Mouse (Mus musculus): ENCODE results near the gene Epb41l4b. TPM values are rescaled to one million over a fixed set of nuclear protein-coding genes. Genes with fewer than 3 reads are reported as not detected.

Epb41l4b gene
- total and polyA plus RNA-seq, 2 experiments from 2014 or later, result 4.2 to 14.7 TPM

DNA sequence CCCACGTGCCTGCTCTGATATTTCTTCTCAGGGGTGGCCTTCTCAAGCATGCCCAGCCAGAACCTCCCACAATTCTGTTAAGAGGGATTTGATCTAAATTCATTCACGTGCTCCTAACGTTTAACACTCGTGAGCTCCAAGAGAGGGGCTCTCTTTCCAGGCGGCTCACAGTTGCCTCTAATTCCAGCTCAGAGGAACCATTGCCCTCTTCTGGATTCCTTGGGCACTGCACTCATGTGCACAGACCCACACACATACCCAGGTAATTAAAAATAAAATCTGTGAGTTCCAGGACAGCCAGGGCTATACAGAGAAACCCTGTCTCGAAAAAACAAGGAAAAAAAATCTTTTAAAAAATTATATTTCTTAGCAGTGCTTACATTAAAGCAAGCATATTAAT lies 101.6 kb downstream of the Epb41l4b start:
- DNase-seq (ENCODE audit: low spot score), result no peak
- TF ChIP-seq CTCF (IDR thresholded peaks at IDR 0.05; ENCODE audit: low read depth), result peak; percentile 12; the same call in 1 of the 2 replicates
- Histone ChIP-seq H3K4me3 (ENCODE audit: low read length) (no peak overlapping the region), H3K4me1 (ENCODE audit: insufficient read depth, low read length) (peaks cover 9% of the 10 kb centered on the region; the same call in 1 of the 2 replicates), H3K27me3 (ENCODE audit: insufficient read depth, low read length) (no peaks in the 10 kb centered on the region), H3K9me3 (ENCODE audit: low read length) (0 out of 2 replicates have a peak, but pooled peaks cover 3% of the 10 kb centered on the region), H3K36me3 (ENCODE audit: insufficient read depth, low read length) (no peaks in the 10 kb centered on the region), H3K27ac (no peak overlapping the region), H3K4me2 (ENCODE audit: low read depth, low read length) (no peak overlapping the region), H3K9ac (replicated peaks; ENCODE audit: low read length) (no peak overlapping the region)
- ATAC-seq, result no peak
- WGBS, result 93% methylated on average over 6 of the region's 6 CpGs

GRCm38 (mm10) chr4:57041211-57041610 lies 102.0 kb downstream of the Epb41l4b start:
- H3K4me2 ChIP-seq (ENCODE audit: low read depth, low read length), result no peak overlapping the region
- no peak overlapping the region for H3K4me3 ChIP-seq (ENCODE audit: low read length)
- 86% methylated on average over 4 of the region's 4 CpGs for WGBS
- H3K4me1 ChIP-seq (ENCODE audit: insufficient read depth, low read length), result peaks cover 9% of the 10 kb centered on the region; the same call in 1 of the 2 replicates
- ATAC-seq (no peak), DNase-seq (ENCODE audit: low spot score) (no peak)
- 0 out of 2 replicates have a peak, but pooled peaks cover 3% of the 10 kb centered on the region for H3K9me3 ChIP-seq (ENCODE audit: low read length)
- H3K36me3 ChIP-seq (ENCODE audit: insufficient read depth, low read length), result no peaks in the 10 kb centered on the region
- no peak overlapping the region for H3K27ac ChIP-seq
- H3K27me3 ChIP-seq (ENCODE audit: insufficient read depth, low read length), result no peaks in the 10 kb centered on the region
- TF ChIP-seq CTCF (IDR thresholded peaks at IDR 0.05; ENCODE audit: low read depth), result no peak
- no peak overlapping the region for H3K9ac ChIP-seq (replicated peaks; ENCODE audit: low read length)

DNA sequence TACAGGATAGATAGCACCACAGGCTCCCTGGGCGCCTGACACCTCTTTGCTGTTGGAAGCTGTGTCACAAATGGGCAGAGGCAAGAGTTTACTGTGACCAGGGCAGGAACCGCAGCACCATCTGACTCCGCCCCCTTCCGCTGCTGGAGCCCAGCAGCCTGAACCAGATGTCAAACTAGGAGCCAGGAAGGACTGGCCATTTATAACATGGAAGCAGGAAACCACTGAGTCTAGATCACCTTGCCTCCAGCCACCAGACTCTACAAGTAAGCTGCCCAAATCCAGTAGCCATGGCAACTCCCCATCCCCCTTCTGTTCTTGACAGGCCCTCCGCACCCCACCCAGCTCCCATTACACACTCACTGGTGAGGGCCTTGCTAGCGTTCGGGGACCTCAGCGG lies 102.8 kb downstream of the Epb41l4b start:
- H3K9ac ChIP-seq (replicated peaks; ENCODE audit: low read length), result no peak overlapping the region
- no peak overlapping the region for H3K27ac ChIP-seq
- no peak for DNase-seq (ENCODE audit: low spot score)
- peaks cover 9% of the 10 kb centered on the region; the same call in 1 of the 2 replicates for H3K4me1 ChIP-seq (ENCODE audit: insufficient read depth, low read length)
- H3K4me2 ChIP-seq (ENCODE audit: low read depth, low read length), result no peak overlapping the region
- H3K27me3 ChIP-seq (ENCODE audit: insufficient read depth, low read length), result no peaks in the 10 kb centered on the region
- 74% methylated on average over 8 of the region's 8 CpGs for WGBS
- no peak for TF ChIP-seq CTCF (IDR thresholded peaks at IDR 0.05; ENCODE audit: low read depth)
- H3K36me3 ChIP-seq (ENCODE audit: insufficient read depth, low read length), result no peaks in the 10 kb centered on the region
- no peak overlapping the region for H3K4me3 ChIP-seq (ENCODE audit: low read length)
- ATAC-seq, result no peak
- H3K9me3 ChIP-seq (ENCODE audit: low read length), result 0 out of 2 replicates have a peak, but pooled peaks cover 3% of the 10 kb centered on the region

DNA sequence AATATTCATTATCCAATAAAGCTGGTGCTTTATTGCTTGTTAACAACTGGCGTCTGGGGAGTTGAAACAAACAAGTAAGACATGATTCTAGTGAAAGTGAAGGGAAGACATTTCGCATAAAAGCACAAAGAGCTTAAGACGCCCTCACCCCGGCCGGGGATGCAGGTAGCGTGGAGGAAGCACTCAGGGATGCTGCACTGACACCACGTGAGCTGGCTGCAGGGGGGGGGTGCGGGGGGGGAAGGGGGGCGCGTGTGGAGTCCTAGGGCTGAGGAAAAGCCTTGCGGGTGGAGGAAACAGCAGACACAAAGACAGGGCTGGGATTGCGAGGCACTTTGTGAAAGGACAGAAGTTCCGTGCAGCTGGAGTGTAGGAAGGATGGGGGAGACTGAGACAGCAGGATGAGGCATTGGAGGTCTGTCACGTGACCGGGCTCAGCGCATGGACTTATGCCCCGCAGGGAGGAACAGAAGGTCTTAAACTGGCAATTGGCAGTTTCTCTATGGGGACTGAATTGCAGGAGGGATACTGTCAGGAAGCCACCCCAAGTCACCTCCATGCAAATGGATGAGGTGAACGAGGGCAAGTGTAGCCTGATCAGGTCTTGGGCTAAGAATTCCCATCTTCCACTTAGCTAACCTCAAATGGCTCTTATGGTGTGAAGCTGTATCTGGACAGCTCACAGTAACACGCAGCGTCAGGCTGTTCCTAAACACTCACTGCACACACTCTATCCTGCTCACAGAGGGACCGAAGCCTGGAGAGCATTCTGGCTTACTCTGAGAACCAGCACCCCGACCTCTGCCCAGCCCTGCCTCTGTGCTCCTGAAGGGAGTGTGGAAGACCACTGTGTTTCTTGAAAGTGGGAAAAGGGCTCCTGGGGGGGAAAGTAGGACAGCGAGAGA lies 103.9 kb downstream of the Epb41l4b start:
- no peaks in the 10 kb centered on the region for H3K36me3 ChIP-seq (ENCODE audit: insufficient read depth, low read length)
- peak; percentile 69 for DNase-seq (ENCODE audit: low spot score)
- peaks cover 9% of the 10 kb centered on the region; the same call in 1 of the 2 replicates for H3K4me1 ChIP-seq (ENCODE audit: insufficient read depth, low read length)
- H3K27me3 ChIP-seq (ENCODE audit: insufficient read depth, low read length), result no peaks in the 10 kb centered on the region
- H3K4me3 ChIP-seq (ENCODE audit: low read length), result peak overlapping the region; percentile 3; the same call in 1 of the 2 replicates
- 0 out of 2 replicates have a peak, but pooled peaks cover 1% of the 10 kb centered on the region for H3K9me3 ChIP-seq (ENCODE audit: low read length)
- peak overlapping the region; percentile 27; the same call in 1 of the 2 replicates for H3K27ac ChIP-seq
- ATAC-seq, result peak; percentile 83
- peak overlapping the region; percentile 51 for H3K4me2 ChIP-seq (ENCODE audit: low read depth, low read length)
- WGBS, result 7% methylated on average over 22 of the region's 23 CpGs
- no peak for TF ChIP-seq CTCF (IDR thresholded peaks at IDR 0.05; ENCODE audit: low read depth)
- no peak overlapping the region for H3K9ac ChIP-seq (replicated peaks; ENCODE audit: low read length)

GRCm38 (mm10) chr4:57037554-57037953 lies 105.7 kb downstream of the Epb41l4b start:
- H3K4me1 ChIP-seq (ENCODE audit: insufficient read depth, low read length), result peaks cover 9% of the 10 kb centered on the region; the same call in 1 of the 2 replicates
- ATAC-seq, result no peak
- H3K4me3 ChIP-seq (ENCODE audit: low read length), result no peak overlapping the region
- H3K27ac ChIP-seq, result no peak overlapping the region
- 74% methylated on average over 7 of the region's 7 CpGs for WGBS
- H3K36me3 ChIP-seq (ENCODE audit: insufficient read depth, low read length), result no peaks in the 10 kb centered on the region
- H3K9ac ChIP-seq (replicated peaks; ENCODE audit: low read length), result no peak overlapping the region
- no peak for DNase-seq (ENCODE audit: low spot score)
- H3K4me2 ChIP-seq (ENCODE audit: low read depth, low read length), result no peak overlapping the region
- no peaks in the 10 kb centered on the region for H3K27me3 ChIP-seq (ENCODE audit: insufficient read depth, low read length)
- no peaks in the 10 kb centered on the region for H3K9me3 ChIP-seq (ENCODE audit: low read length)
- TF ChIP-seq CTCF (IDR thresholded peaks at IDR 0.05; ENCODE audit: low read depth), result no peak

DNA sequence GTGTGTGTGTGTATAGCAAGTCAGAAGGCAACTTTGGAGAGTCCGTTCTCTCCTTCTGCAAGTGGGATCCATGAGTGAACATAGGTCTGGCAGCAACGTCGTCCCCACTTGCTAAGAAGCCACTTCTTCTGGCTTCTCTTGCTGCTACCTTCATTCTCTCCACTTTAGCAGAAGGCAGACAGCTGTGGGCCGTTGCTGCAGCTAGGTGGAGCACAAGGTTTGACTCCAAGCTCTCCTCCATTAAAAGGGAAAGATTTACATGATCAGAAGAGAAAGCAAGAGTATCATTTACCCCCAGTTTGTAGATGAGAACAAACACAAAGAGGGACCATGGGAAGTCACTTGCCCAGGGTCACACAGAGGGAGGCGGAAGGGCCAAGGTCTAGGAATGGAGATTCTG lies 109.1 kb downstream of the Epb41l4b start:
- no peak for ATAC-seq
- 85% methylated on average over 5 of the region's 5 CpGs for WGBS
- Histone ChIP-seq H3K4me3 (ENCODE audit: low read length) (no peak overlapping the region), H3K27me3 (ENCODE audit: insufficient read depth, low read length) (no peaks in the 10 kb centered on the region), H3K36me3 (ENCODE audit: insufficient read depth, low read length) (no peaks in the 10 kb centered on the region; the same call in 1 of the 2 replicates), H3K27ac (no peak overlapping the region), H3K9ac (replicated peaks; ENCODE audit: low read length) (no peak overlapping the region), H3K4me2 (ENCODE audit: low read depth, low read length) (no peak overlapping the region), H3K9me3 (ENCODE audit: low read length) (no peaks in the 10 kb centered on the region), H3K4me1 (ENCODE audit: insufficient read depth, low read length) (0 out of 2 replicates have a peak, but pooled peaks cover 2% of the 10 kb centered on the region)
- no peak for DNase-seq (ENCODE audit: low spot score)
- TF ChIP-seq CTCF (IDR thresholded peaks at IDR 0.05; ENCODE audit: low read depth), result peak; percentile 41
